Mouse (Mus musculus): ENCODE measurements around the gene Bcl2l12. TPM values are rescaled to one million over a fixed set of nuclear protein-coding genes. Genes with fewer than 3 reads are reported as not detected.

Gene Bcl2l12
- polyA plus RNA-seq, 1 experiment from 2014 or later: 23.6 TPM

DNA sequence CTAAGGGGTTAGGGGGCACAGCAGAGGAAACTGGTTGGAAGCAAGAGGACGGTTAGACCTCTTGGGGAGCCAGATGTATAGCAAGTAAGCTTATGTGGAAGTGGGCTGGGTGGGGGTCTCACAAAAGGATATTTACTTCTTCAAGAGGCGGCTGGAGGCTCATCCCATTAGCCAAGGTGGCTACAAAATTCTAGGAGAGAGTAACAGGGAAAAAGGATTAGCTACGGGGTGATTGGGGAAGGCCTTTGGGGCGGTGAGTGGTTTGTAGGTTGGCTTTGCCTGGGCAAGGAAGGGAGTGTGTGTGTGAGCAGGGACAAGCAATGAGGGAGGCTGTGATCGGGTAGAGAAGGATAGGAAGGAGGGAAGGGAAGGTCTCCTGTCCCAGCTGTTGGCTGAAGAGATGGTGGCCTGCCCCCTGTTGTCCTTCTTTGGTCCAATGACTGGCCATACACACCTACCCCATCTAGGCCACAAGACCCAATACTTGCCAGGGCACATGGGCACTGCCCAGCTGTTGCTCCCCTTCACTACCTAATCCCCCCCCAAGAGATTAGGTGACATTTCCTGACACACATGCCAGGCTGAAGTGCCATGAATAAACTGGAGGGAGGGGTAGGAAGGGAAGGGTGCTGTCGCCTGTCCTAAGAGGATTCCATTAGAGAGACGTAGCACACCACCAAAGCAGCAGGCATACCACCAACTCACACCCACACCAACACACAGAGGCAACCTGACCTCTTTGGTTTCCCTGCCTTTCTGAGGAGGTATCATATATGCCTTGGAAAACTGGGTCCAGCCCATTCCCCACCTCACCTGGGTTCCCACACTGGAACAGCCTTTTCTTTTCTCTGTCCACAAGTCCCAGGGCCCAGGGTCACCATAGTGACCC lies 14.3 kb downstream of the Bcl2l12 start:
- peaks cover 46% of the 10 kb centered on the region for H3K4me1 ChIP-seq
- peaks cover 52% of the 10 kb centered on the region for H3K36me3 ChIP-seq
- no peaks in the 10 kb centered on the region for H3K9me3 ChIP-seq (replicated peaks)
- WGBS (ENCODE audit: insufficient replicate concordance): 82% methylated on average over 7 of the region's 7 CpGs
- no peaks in the 10 kb centered on the region for H3K27me3 ChIP-seq (replicated peaks)
- H3K9ac ChIP-seq: peak overlapping the region; percentile 92; the same call in 1 of the 2 replicates
- H3K4me3 ChIP-seq: peak overlapping the region; percentile 85
- no peak for ATAC-seq
- H3K4me2 ChIP-seq: peak overlapping the region; percentile 99
- peak overlapping the region; percentile 91 for H3K27ac ChIP-seq

DNA sequence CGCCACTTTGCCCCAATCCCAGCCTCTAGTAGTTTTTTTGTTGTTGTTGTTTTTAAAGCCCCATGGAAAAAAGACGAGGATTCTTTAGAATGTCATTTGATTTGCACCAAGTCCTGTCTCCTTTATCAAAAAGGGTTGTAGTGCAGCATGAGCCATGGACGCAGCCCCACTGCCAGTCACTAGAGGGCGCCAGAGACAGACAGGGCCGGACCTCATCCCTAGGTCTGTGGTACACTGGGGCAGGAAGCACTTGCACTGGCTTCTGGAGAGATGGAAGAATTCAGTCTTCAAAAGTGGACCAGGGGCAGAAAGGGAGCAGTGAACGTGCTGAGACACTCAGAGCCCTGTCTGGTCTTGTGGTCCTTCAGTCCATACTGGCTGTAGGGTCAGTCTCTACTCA lies 15.4 kb downstream of the Bcl2l12 start:
- H3K4me1 ChIP-seq: peaks cover 37% of the 10 kb centered on the region
- no peaks in the 10 kb centered on the region for H3K27me3 ChIP-seq (replicated peaks)
- H3K9ac ChIP-seq: no peak overlapping the region
- 25% methylated on average over 6 of the region's 6 CpGs for WGBS (ENCODE audit: insufficient replicate concordance)
- H3K4me2 ChIP-seq: no peak overlapping the region
- H3K36me3 ChIP-seq: peaks cover 63% of the 10 kb centered on the region
- no peaks in the 10 kb centered on the region for H3K9me3 ChIP-seq (replicated peaks)
- H3K27ac ChIP-seq: 0 out of 2 replicates have a peak overlapping the region, but pooled peaks have one; percentile 91
- H3K4me3 ChIP-seq: no peak overlapping the region
- no peak for ATAC-seq

DNA sequence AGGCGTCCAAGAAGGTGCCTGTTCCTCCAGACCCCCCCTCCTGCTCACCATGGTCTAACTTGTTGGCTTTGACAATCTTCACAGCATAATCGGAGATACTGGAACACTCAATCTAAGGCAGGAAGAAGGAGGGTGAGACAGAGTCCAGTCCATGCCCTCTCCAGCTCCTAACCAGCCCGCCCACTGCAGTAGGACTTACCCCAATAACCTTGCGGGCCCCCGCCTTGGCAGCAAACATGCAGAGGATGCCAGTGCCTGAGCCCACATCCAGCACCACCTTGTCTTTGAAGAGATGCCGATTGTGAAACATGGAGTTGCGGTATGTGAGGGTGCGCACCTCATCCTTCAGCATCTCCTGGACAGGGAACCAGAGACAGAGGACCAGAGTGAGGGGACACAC lies 17.0 kb downstream of the Bcl2l12 start:
- peaks cover 78% of the 10 kb centered on the region for H3K36me3 ChIP-seq
- no peaks in the 10 kb centered on the region for H3K27me3 ChIP-seq (replicated peaks)
- H3K4me2 ChIP-seq: no peak overlapping the region
- no peaks in the 10 kb centered on the region for H3K9me3 ChIP-seq (replicated peaks)
- H3K9ac ChIP-seq: no peak overlapping the region
- peaks cover 28% of the 10 kb centered on the region for H3K4me1 ChIP-seq
- H3K27ac ChIP-seq: no peak overlapping the region
- H3K4me3 ChIP-seq: no peak overlapping the region
- 79% methylated on average over 8 of the region's 8 CpGs for WGBS (ENCODE audit: insufficient replicate concordance)
- no peak for ATAC-seq

DNA sequence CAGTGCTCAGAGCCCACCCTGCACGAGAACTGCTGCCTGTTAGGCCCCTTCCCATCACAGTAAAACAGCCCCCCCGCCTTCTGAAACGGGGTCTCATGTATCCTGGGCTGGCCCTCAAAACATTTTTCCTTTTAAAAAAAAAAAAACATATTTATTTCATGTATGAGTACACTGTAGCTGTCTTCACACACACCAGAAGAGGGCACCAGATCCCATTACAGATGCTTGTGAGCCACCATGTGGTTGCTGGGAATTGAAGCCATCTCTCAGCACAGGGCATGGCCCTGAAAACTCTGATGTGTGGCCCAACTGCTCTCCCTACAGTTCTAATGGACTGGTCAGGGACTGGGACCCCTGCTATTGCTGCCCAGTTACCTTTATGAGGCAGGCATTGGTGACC lies 20.2 kb downstream of the Bcl2l12 start:
- Histone ChIP-seq H3K4me3 (no peak overlapping the region), H3K9ac (no peak overlapping the region), H3K27me3 (replicated peaks) (no peaks in the 10 kb centered on the region), H3K36me3 (peaks cover 82% of the 10 kb centered on the region), H3K9me3 (replicated peaks) (no peaks in the 10 kb centered on the region), H3K4me1 (peaks cover 31% of the 10 kb centered on the region), H3K4me2 (no peak overlapping the region), H3K27ac (no peak overlapping the region)
- 87% methylated on average over 3 of the region's 3 CpGs for WGBS (ENCODE audit: insufficient replicate concordance)
- no peak for ATAC-seq

DNA sequence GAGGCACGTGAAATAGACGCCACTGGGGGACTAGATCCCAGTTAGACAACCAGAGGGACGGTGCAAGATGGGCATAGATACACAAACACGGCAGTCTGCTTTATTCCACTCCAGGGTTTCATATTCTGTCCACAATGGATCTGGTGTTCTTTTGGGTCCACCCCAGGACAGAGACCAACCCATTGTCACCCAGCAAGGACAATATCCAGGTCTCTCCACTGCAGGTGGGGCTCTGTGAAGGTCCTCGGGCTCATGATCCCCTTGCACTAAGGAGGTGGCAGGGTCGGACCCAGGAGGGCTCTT lies 23.4 kb downstream of the Bcl2l12 start:
- H3K36me3 ChIP-seq: peaks cover 50% of the 10 kb centered on the region
- H3K9ac ChIP-seq: no peak overlapping the region
- peak overlapping the region; percentile 40; the same call in 1 of the 2 replicates for H3K4me3 ChIP-seq
- ATAC-seq: no peak
- H3K27ac ChIP-seq: peak overlapping the region; percentile 59
- H3K4me2 ChIP-seq: peak overlapping the region; percentile 68
- peaks cover 46% of the 10 kb centered on the region for H3K4me1 ChIP-seq
- no peaks in the 10 kb centered on the region for H3K9me3 ChIP-seq (replicated peaks)
- 28% methylated on average over 6 of the region's 6 CpGs for WGBS (ENCODE audit: insufficient replicate concordance)
- 0 out of 2 replicates have a peak, but pooled peaks cover 10% of the 10 kb centered on the region for H3K27me3 ChIP-seq (replicated peaks)

DNA sequence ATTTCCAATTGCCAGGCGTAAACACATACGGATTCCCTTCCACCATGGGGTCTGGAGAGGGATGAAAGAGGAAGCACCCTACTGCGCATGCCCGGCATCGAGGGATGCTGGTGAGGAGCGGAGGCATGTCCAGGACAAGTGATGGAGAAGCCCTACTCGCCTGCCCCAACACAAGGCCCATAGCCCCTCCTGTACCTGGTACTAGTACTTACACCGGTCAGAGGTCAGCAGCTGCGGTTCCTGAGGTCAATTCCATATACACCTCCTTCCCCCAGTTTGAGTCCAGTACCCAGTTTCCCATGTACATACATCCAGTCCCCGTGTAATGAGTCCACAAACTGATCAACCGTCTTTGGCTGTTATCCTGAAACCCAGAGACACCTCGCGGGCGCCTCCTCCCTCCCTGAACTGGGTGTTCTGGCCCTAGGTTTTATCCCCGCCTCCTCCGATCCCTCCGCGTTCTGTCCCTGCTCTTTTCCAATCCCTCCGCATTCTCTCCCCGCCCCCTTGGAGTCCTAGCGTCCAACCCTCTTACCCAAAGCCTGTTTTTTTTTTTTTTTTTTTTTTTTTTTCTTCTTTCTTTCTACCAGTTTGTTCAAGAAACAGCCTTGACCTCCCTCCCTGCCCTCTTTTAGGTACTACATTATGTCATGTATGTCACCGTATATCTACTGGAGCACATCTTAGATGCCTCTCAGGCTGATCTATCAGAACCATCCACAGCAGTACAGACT lies 24.0 kb downstream of the Bcl2l12 start, which contains the start of gene Cpt1c:
Gene Cpt1c, minus strand, starts transcription at position 469 of the 734 bp plus-strand sequence.
- 7% methylated on average over 22 of the region's 22 CpGs for WGBS (ENCODE audit: insufficient replicate concordance)
- Histone ChIP-seq H3K4me1 (peaks cover 51% of the 10 kb centered on the region), H3K4me2 (peak within 1 kb of the TSS; percentile 68), H3K9ac (peak within 1 kb of the TSS; percentile 47), H3K4me3 (peak within 1 kb of the TSS; percentile 40), H3K27me3 (replicated peaks) (0 out of 2 replicates have a peak, but pooled peaks cover 10% of the 10 kb centered on the region), H3K27ac (peak within 1 kb of the TSS; percentile 59), H3K36me3 (peaks cover 44% of the 10 kb centered on the region), H3K9me3 (replicated peaks) (no peaks in the 10 kb centered on the region)
- peak; percentile 40; the same call in 1 of the 2 replicates for ATAC-seq

DNA sequence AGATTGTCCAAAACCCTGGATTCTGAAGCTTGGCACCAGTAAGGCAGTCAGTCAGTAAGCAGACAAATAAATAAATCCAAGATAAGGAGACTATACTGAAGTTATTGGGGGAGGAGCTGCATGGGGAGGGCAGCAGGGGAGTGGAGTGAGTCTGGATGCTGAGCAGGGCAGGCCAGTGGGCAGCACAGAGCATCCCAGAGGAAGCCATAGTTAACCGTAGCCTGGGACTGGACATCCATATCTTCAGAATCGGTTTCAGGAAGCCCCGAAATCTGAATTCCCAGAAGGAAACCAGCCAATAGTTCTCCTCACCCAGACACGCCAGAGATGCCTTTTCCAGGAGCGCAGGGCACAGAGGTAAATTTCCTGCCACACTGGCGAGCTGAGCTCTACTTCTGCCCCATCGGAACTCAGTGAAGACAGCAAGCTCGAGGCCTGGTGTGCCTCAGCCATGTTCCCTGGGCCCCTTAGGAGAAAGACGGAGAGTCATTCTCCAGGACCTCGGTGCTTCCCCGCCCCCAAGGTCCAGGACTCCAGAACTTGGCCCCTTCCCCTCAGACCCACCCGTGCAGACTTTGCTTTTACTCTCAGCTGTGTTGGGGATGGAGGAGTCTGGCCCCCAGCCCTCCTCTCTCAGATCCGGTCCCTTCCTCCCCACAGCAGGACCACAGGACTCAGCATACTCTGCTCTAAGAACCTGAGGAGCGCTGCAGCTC lies 24.9 kb downstream of the Bcl2l12 start:
- ATAC-seq: no peak

DNA sequence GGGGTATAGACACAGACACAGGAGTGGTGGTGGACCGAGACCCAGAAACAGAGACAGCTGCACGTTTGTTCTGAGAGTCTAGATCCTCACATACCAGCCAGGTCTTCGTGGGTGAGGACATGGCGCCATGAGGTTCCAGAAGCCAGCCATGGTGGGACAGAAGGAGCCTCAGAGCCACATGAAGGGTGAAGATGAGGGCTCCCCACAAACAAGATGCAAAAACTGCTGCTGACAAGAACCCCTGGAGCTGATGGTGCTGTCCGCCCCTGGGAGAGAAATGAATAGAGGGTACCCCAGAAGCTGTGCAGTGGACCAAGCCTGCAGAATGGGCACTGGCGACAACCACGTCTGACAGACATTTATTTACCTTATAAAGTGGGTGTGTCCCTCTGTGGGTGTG lies 27.4 kb downstream of the Bcl2l12 start:
- Histone ChIP-seq H3K4me2 (peak overlapping the region; percentile 82), H3K9me3 (replicated peaks) (no peaks in the 10 kb centered on the region), H3K4me1 (peaks cover 66% of the 10 kb centered on the region), H3K9ac (no peak overlapping the region), H3K27me3 (replicated peaks) (0 out of 2 replicates have a peak, but pooled peaks cover 10% of the 10 kb centered on the region), H3K27ac (no peak overlapping the region), H3K4me3 (peak overlapping the region; percentile 55; the same call in 1 of the 2 replicates), H3K36me3 (peaks cover 10% of the 10 kb centered on the region)
- WGBS (ENCODE audit: insufficient replicate concordance): 53% methylated on average over 7 of the region's 7 CpGs
- no peak for ATAC-seq

More for the DNA sequence above, 24.9 kb downstream of the Bcl2l12 start:
- H3K36me3 ChIP-seq: peaks cover 35% of the 10 kb centered on the region
- H3K27ac ChIP-seq: peak overlapping the region; percentile 58; the same call in 1 of the 2 replicates
- 0 out of 2 replicates have a peak, but pooled peaks cover 10% of the 10 kb centered on the region for H3K27me3 ChIP-seq (replicated peaks)
- H3K9ac ChIP-seq: peak overlapping the region; percentile 38; the same call in 1 of the 2 replicates
- H3K9me3 ChIP-seq (replicated peaks): no peaks in the 10 kb centered on the region
- 49% methylated on average over 14 of the region's 14 CpGs for WGBS (ENCODE audit: insufficient replicate concordance)
- H3K4me3 ChIP-seq: peak overlapping the region; percentile 40
- H3K4me1 ChIP-seq: peaks cover 51% of the 10 kb centered on the region
- H3K4me2 ChIP-seq: peak overlapping the region; percentile 68

DNA sequence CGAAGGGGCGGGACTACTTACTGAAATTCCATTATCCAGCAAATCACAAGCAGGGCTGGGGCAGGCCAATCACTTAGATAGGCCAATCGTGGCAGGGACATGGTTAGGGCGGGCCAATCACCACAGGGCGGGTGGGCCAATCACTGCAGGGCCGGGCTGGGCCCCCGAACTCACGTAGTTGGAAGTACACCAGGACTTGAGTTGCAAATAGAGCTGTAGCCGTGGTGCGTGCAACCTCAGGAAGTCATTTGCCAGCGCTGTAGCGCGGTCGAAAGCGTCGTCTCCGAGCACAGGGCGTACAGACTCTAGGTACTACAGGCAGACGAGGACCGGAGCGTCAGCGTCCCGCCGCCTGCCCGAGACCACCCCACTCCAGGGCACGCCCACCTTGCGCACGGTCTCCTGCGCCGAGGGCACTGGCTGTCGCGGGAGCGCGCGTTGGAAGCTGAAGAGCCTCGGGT lies 28.3 kb downstream of the Bcl2l12 start:
- Histone ChIP-seq H3K4me1 (peaks cover 57% of the 10 kb centered on the region), H3K4me3 (peak overlapping the region; percentile 55), H3K4me2 (peak overlapping the region; percentile 82), H3K9ac (peak overlapping the region; percentile 47), H3K27me3 (replicated peaks) (0 out of 2 replicates have a peak, but pooled peaks cover 10% of the 10 kb centered on the region), H3K27ac (peak overlapping the region; percentile 63; the same call in 1 of the 2 replicates), H3K36me3 (peaks cover 2% of the 10 kb centered on the region; the same call in 1 of the 2 replicates), H3K9me3 (replicated peaks) (no peaks in the 10 kb centered on the region)
- WGBS (ENCODE audit: insufficient replicate concordance): under 1% methylated on average over 36 of the region's 36 CpGs
- ATAC-seq: peak; percentile 87

DNA sequence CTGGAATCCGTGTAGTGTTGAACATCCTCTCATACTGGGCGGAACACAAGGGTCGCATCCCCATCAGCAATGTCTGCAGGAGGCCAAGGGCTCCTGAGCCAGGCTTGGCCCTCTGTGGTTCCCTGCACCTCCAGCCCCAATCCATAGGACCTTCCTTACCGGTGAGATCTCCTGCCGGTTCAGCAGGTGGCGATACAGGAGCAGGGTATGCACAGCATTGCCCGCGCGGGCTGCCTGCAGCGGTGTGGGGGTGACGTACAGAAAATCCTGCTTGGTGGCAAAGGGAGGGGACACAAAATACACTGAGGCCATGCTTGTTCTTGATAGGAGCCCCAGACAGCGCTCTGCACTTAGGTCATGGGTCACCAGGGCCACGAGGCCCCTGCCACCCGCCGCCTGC lies 31.9 kb downstream of the Bcl2l12 start:
- ATAC-seq: no peak
- H3K4me1 ChIP-seq: peaks cover 47% of the 10 kb centered on the region
- H3K9ac ChIP-seq: no peak overlapping the region
- H3K4me2 ChIP-seq: no peak overlapping the region
- no peaks in the 10 kb centered on the region for H3K36me3 ChIP-seq
- H3K27me3 ChIP-seq (replicated peaks): 0 out of 2 replicates have a peak, but pooled peaks cover 10% of the 10 kb centered on the region
- no peak overlapping the region for H3K27ac ChIP-seq
- WGBS (ENCODE audit: insufficient replicate concordance): 51% methylated on average over 15 of the region's 15 CpGs
- H3K4me3 ChIP-seq: no peak overlapping the region
- H3K9me3 ChIP-seq (replicated peaks): no peaks in the 10 kb centered on the region

DNA sequence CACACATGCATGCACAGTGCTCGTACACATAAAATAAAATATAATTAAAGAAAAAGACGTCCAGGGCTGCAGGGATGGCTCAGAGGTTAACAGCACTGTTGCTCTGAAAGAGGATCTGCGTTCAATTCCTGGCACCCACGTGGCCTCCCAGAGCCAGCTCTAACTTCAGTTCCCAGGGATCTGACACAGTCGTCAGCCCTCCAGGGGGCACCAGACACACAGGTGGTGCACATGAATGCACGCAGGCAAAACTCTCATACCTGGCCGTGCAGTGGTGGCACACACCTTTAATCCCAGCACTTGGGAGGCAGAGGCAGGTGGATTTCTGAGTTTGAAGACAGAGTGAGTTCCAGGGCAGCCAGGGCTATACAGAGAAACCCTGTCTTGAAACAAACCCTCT lies 32.5 kb downstream of the Bcl2l12 start:
- H3K9ac ChIP-seq: no peak overlapping the region
- peaks cover 40% of the 10 kb centered on the region for H3K4me1 ChIP-seq
- 59% methylated on average over 7 of the region's 7 CpGs for WGBS (ENCODE audit: insufficient replicate concordance)
- no peak overlapping the region for H3K4me3 ChIP-seq
- no peaks in the 10 kb centered on the region for H3K9me3 ChIP-seq (replicated peaks)
- no peak for ATAC-seq
- peaks cover 4% of the 10 kb centered on the region; the same call in 1 of the 2 replicates for H3K27me3 ChIP-seq (replicated peaks)
- H3K36me3 ChIP-seq: no peaks in the 10 kb centered on the region
- no peak overlapping the region for H3K27ac ChIP-seq
- H3K4me2 ChIP-seq: no peak overlapping the region

Measured in liver, embryonic 12.5 days (tissue).